Mouse (Mus musculus) mouse embryonic stem cell (cell line): ENCODE data around the gene Scgb1b3.

Source experiments
- in situ Hi-C, 2 experiments: fragments of 300-500 bp; cut with MboI; formaldehyde crosslinking; loops; 1 replicate in 1 of 2; 3 replicates in 1 of 2; pipeline ENCODE4 v1.14.3; 2019 to 2020; ENCODE audit warnings: low sequenced_read_pairs in 2 of 2, low pct_unique_long_range_greater_than_20kb in 1 of 2, mixed read lengths in 1 of 2; ENCODE audit not compliant: unreplicated experiment in 1 of 2

Scgb1b3 gene

DNA sequence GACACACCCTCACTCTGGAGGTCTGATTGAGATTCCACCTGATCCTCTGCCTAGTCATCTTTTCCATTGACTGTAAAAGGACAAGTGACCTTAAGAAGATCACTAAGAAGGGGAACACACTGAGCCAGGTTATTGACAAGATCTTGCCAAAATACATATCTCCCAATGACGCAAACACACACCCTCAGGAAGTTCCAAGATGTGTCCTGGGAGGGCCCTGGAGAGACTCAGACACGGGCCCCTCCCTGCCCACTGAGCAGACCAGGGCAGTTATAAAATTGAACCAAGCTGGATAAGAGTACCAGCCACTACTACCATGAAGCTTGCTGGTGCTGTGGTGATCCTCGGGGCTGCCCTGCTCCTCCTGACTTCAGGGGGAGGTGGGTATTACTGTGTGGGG, at the start of gene Scgb1b3:
Gene Scgb1b3 (plus strand): TSS at position 301 of the 400 bp plus-strand sequence.
- in situ Hi-C loops, result no loop called here

DNA sequence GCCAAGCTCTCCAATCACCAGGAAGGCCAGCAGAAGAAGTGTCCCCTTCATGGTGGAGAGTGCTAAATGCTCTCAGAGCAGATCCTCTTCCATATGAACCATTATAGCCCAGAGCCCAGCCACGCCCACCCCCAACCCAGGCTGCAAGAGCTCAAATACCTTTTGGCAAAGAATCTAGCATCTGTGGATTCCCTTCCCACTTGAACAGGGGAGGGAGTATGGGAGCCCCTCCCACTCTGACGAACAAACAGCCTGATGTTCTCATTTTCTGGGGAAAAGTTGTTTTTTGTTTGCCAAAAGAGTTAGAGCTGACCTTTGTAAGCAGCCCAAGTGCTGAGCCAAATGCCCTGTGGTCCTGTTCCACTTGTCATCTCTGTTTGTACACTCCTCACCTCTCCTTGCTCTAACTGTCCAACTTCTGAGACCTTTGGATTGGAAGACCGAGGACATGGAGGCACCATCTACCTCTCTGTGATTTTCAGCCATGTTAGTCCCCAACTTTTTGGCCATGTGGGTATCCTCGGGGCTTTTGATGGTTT, 13.3 kb upstream of the Scgb1b3 start, which contains the start of gene Scgb2b3:
Gene Scgb2b3 (minus strand): TSS at position 51 of the 539 bp plus-strand sequence.
- in situ Hi-C loops, result no loop called here
